Mouse (Mus musculus) heart, postnatal 10 days (tissue): Measurements from ENCODE around the gene Tas2r102. TPM values are rescaled to one million over a fixed set of nuclear protein-coding genes. Genes with fewer than 3 reads are reported as not detected.

Experiments
- DNase-seq, 2 experiments: peaks; one replicate each; pipeline ENCODE4 v3.0.0; 2021
- intact Hi-C: fragments of 180-260 bp; cut with DNase I; formaldehyde crosslinking; loops from one replicate; pipeline ENCODE4 v1.15.1; 2025
- total RNA-seq, 2 experiments: library from RNA; stranded (reverse); gene quantifications; 2 replicates each; pipeline ENCODE4 v1.2.3; 2021

Tas2r102 gene
- total RNA-seq: not detected

GRCm38 (mm10) chr6:132761831-132762230 lies at the start of gene Tas2r102:
Gene Tas2r102 (plus strand): TSS chr6:132762131.
- no peak for DNase-seq
- intact Hi-C loops: no loop called here

- DNase-seq: no peak
- intact Hi-C loops: no loop called here
Observed at GRCm38 (mm10) chr6:132737935-132738334, 24.0 kb upstream of the Tas2r102 start, which contains the start of gene Tas2r115. Gene Tas2r115 (minus strand): TSS chr6:132738035.

GRCm38 (mm10) chr6:132750206-132750605 lies 11.7 kb upstream of the Tas2r102 start:
- DNase-seq: no peak
- intact Hi-C loops: no loop called here

GRCm38 (mm10) chr6:132754430-132754829 lies 7.5 kb upstream of the Tas2r102 start, which contains the start of gene Tas2r124:
Gene Tas2r124 (plus strand): TSS chr6:132754730.
- intact Hi-C loops: no loop called here
- no peak for DNase-seq

- DNase-seq: no peak
- intact Hi-C loops: no loop called here
Observed at GRCm38 (mm10) chr6:132778062-132778461, 16.1 kb downstream of the Tas2r102 start, which contains the start of gene Tas2r136. Gene Tas2r136 (minus strand): TSS chr6:132778162.

- intact Hi-C loops: loop anchor here (10.0 kb wide), 2 partner anchors 49 to 189 kb away; partner anchors contain the start of genes Tas2r109 and Tas2r123
- no peak for DNase-seq
Observed at GRCm38 (mm10) chr6:132795393-132795792, 33.5 kb downstream of the Tas2r102 start.

- intact Hi-C loops: loop anchor here (10.0 kb wide), 1 partner anchor 152 kb away; the partner anchor contains the start of genes Tas2r129 and Tas2r131
- DNase-seq: no peak
Observed at GRCm38 (mm10) chr6:132802518-132802917, 40.6 kb downstream of the Tas2r102 start, which contains the start of gene Tas2r117. Gene Tas2r117 (plus strand): TSS chr6:132802818.

Other genes starting within 250 kb of the Tas2r102 start
- not detected for gene Prh1, start 192.3 kb upstream of the Tas2r102 start, total RNA-seq
- not detected for gene Prp2, start 166.2 kb upstream of the Tas2r102 start, total RNA-seq
- gene A630073D07Rik, start 110.6 kb upstream of the Tas2r102 start, total RNA-seq: not detected
- gene Tas2r120, start 105.2 kb upstream of the Tas2r102 start, total RNA-seq: not detected
- gene Tas2r121, start 61.1 kb upstream of the Tas2r102 start, total RNA-seq: not detected
- not detected for gene Tas2r122, start 50.2 kb upstream of the Tas2r102 start, total RNA-seq
- gene Tas2r115, start 24.1 kb upstream of the Tas2r102 start, total RNA-seq: not detected
- not detected for gene Tas2r124, start 7.4 kb upstream of the Tas2r102 start, total RNA-seq
- not detected for gene Tas2r136, start 16.0 kb downstream of the Tas2r102 start, total RNA-seq
- gene Tas2r117, start 40.7 kb downstream of the Tas2r102 start, total RNA-seq: not detected
- not detected for gene Tas2r123, start 85.0 kb downstream of the Tas2r102 start, total RNA-seq
- not detected for gene Tas2r116, start 93.3 kb downstream of the Tas2r102 start, total RNA-seq
- gene Tas2r110, start 105.9 kb downstream of the Tas2r102 start, total RNA-seq: not detected
- gene Tas2r113, start 130.9 kb downstream of the Tas2r102 start, total RNA-seq: not detected
- not detected for gene Tas2r125, start 147.5 kb downstream of the Tas2r102 start, total RNA-seq
- not detected for gene Tas2r129, start 189.0 kb downstream of the Tas2r102 start, total RNA-seq
- gene Tas2r131, start 195.8 kb downstream of the Tas2r102 start, total RNA-seq: not detected
- gene Tas2r109, start 218.8 kb downstream of the Tas2r102 start, total RNA-seq: not detected